ENCODE assay signal across 18 mouse cellular contexts in the genomic region with DNA sequence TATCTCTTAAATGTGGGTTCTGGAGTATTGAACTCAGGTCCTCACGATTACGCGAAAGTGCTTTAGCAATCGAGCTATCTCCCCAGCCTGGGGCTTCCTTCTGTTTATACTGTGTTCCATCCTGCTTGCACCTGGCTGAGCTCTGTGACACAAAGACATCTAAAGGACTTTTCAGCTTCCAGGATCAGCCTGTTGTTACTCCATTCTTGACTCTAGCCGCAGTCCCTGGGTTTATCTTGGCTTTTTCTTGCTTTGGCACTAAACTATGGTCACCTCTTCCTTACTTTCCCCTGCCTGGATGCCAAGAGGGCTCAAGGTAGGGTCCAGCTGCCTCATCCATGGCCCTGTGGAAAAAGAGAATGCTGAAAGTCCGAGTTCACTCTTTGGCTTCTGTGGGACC.
DNase-seq lines count a peak whose midpoint lies in the region; ATAC-seq and TF ChIP-seq lines count a peak whose summit lies in the region.
"Had no signal": no experiment of that assay in that cellular context is flagged by ENCODE, and none has a peak within 500 bp of the region (broad histone marks: within the 10 kb centered on the region; RNA-seq: fewer than 3 reads in every experiment).

No protein-coding gene starts in this region.

- peak overlapping the region; percentile 9; the same call in 1 of the 2 replicates for H3K27ac ChIP-seq in heart, adult 2 months
- H3K27ac ChIP-seq in embryonic facial prominence, embryonic 12.5 days = peak overlapping the region; percentile 69
- H3K27ac ChIP-seq in limb, embryonic 11.5 days (replicated peaks; ENCODE audit: low read depth, low read length) = 0 out of 2 replicates have a peak overlapping the region, but pooled peaks have one; percentile 8
- H3K27ac ChIP-seq: lung, embryonic 15.5 days; midbrain, embryonic 13.5 days; neural tube, embryonic 15.5 days; stomach, postnatal 0 days had no signal

- no peak for TF ChIP-seq POLR2A in heart, adult 2 months (IDR thresholded peaks at IDR 0.05; ENCODE audit: insufficient read depth, low read depth, low read length)

- H3K79me2 ChIP-seq in heart, adult 2 months (replicated peaks; ENCODE audit: control insufficient read depth, insufficient read depth, low read length) = no peaks in the 10 kb centered on the region

- intact Hi-C loops in heart, adult 2 months (cut with DNase I) = no loop called here

- H3K9me3 ChIP-seq in embryonic facial prominence, embryonic 12.5 days = no peaks in the 10 kb centered on the region
- no peaks in the 10 kb centered on the region for H3K9me3 ChIP-seq in limb, embryonic 11.5 days (ENCODE audit: control insufficient read depth, low read length)
- H3K9me3 ChIP-seq: lung, embryonic 15.5 days; midbrain, embryonic 13.5 days; neural tube, embryonic 15.5 days had no signal

- ATAC-seq in embryonic facial prominence, embryonic 12.5 days (ENCODE audit: insufficient number of reproducible peaks, insufficient read depth, low FRiP score, low TSS enrichment) = 0 out of 2 replicates have a peak, but pooled peaks have one; percentile 13
- ATAC-seq in limb, embryonic 11.5 days (ENCODE audit: insufficient number of reproducible peaks, low FRiP score, low TSS enrichment, low read depth) = no peak
- ATAC-seq: activated CD4-positive, CD25-positive, alpha-beta regulatory T cell, adult 4 months; midbrain, embryonic 13.5 days; Patski had no signal

- no peak overlapping the region for H3K9ac ChIP-seq in heart, adult 2 months (ENCODE audit: low read depth, low read length)
- no peak overlapping the region for H3K9ac ChIP-seq in embryonic facial prominence, embryonic 12.5 days
- H3K9ac ChIP-seq in limb, embryonic 11.5 days (ENCODE audit: low read length) = no peak overlapping the region
- H3K9ac ChIP-seq: lung, embryonic 15.5 days; midbrain, embryonic 13.5 days; neural tube, embryonic 15.5 days had no signal

- H3K27me3 ChIP-seq in heart, adult 2 months (ENCODE audit: control insufficient read depth, insufficient read depth, low read length) = no peaks in the 10 kb centered on the region
- H3K27me3 ChIP-seq in embryonic facial prominence, embryonic 12.5 days = no peaks in the 10 kb centered on the region
- H3K27me3 ChIP-seq in limb, embryonic 11.5 days (ENCODE audit: control insufficient read depth, insufficient read depth, low read length) = no peaks in the 10 kb centered on the region
- H3K27me3 ChIP-seq: lung, embryonic 15.5 days; midbrain, embryonic 13.5 days; neural tube, embryonic 15.5 days; Patski had no signal

- 52% methylated on average over 6 of the region's 6 CpGs for WGBS in heart, adult 2 months
- 68% methylated on average over 6 of the region's 6 CpGs for WGBS in embryonic facial prominence, embryonic 12.5 days
- 83% methylated on average over 6 of the region's 6 CpGs for WGBS in limb, embryonic 11.5 days

- no peak for DNase-seq in heart, adult 2 months
- no peak for DNase-seq in heart, postnatal 4 days
- peak; percentile 10 for DNase-seq in adipocyte (ENCODE audit: low spot score)
- DNase-seq in limb, embryonic 11.5 days (ENCODE audit: low spot score) = no peak
- DNase-seq in spleen, adult 18-20 months = no peak
- DNase-seq in cerebellum, adult 9-10 months = no peak
- DNase-seq: cerebellum, postnatal 36 days; kidney, adult 2 months; layer of hippocampus, adult 9-11 months; right cerebral cortex, postnatal 25 days had no signal

- no peaks in the 10 kb centered on the region for H3K36me3 ChIP-seq in heart, adult 2 months (ENCODE audit: control insufficient read depth, insufficient read depth, low read length)
- H3K36me3 ChIP-seq in embryonic facial prominence, embryonic 12.5 days = no peaks in the 10 kb centered on the region
- no peaks in the 10 kb centered on the region for H3K36me3 ChIP-seq in limb, embryonic 11.5 days (ENCODE audit: control insufficient read depth, insufficient read depth, low read length)
- H3K36me3 ChIP-seq: lung, embryonic 15.5 days; midbrain, embryonic 13.5 days; neural tube, embryonic 15.5 days had no signal

- H3K4me2 ChIP-seq in embryonic facial prominence, embryonic 12.5 days (replicated peaks) = no peak overlapping the region
- no peak overlapping the region for H3K4me2 ChIP-seq in limb, embryonic 11.5 days (ENCODE audit: low read depth, severe bottlenecking)
- H3K4me2 ChIP-seq: lung, embryonic 15.5 days; midbrain, embryonic 13.5 days; neural tube, embryonic 15.5 days had no signal

- no peak for TF ChIP-seq EP300 in heart, adult 2 months (IDR thresholded peaks at IDR 0.05; ENCODE audit: insufficient read depth, low read depth, low read length)

- no peak for TF ChIP-seq CTCF in heart, adult 2 months (IDR thresholded peaks at IDR 0.05)

- no peaks in the 10 kb centered on the region for H3K4me1 ChIP-seq in heart, adult 2 months (ENCODE audit: control insufficient read depth, insufficient read depth, low read length)
- peaks cover 15% of the 10 kb centered on the region; the same call in 1 of the 2 replicates for H3K4me1 ChIP-seq in embryonic facial prominence, embryonic 12.5 days
- H3K4me1 ChIP-seq in limb, embryonic 11.5 days (ENCODE audit: control insufficient read depth, insufficient read depth, low read length) = peaks cover 3% of the 10 kb centered on the region; the same call in 1 of the 2 replicates
- H3K4me1 ChIP-seq: lung, embryonic 15.5 days had no signal

- H3K4me3 ChIP-seq in heart, adult 2 months = no peak overlapping the region
- H3K4me3 ChIP-seq in embryonic facial prominence, embryonic 12.5 days = no peak overlapping the region
- H3K4me3 ChIP-seq in limb, embryonic 11.5 days (ENCODE audit: low read depth, low read length) = no peak overlapping the region
- H3K4me3 ChIP-seq: lung, embryonic 15.5 days; midbrain, embryonic 13.5 days; myocyte; neural tube, embryonic 15.5 days had no signal

Comparison
In these comparisons a context has a peak if more than half of its experiments do, and no peak if none do; other contexts are left out.
1. H3K27ac ChIP-seq: peak in every context shown above with its lines; median percentile 69 in embryonic facial prominence, embryonic 12.5 days; 9 in heart, adult 2 months; 8 in limb, embryonic 11.5 days.